Mouse (Mus musculus) midbrain, embryonic 11.5 days (tissue): ENCODE measurements around the gene Actr8. TPM values are rescaled to one million over a fixed set of nuclear protein-coding genes. Genes with fewer than 3 reads are reported as not detected.
A peak's percentile ranks its signal among the peaks of the same experiment; 100 is the strongest.

Source experiments
- ATAC-seq: fragments of 200-750 bp; cut with Nextera tagmentation; 2 replicates; pipeline ENCODE4 v1.8.0; 2017; ENCODE audit warnings: moderate TSS enrichment, moderate library complexity; ENCODE audit not compliant: low FRiP score
- DNase-seq: peaks from one replicate; pipeline ENCODE4 v3.0.0; 2015; ENCODE audit warnings: low spot score; ENCODE audit errors: missing footprints
- H3K27ac ChIP-seq: fragments of 300-500 bp; sonication (generic); 2 replicates; pipeline ENCODE4 v1.5.1; 2014; ENCODE audit warnings: low read depth, low read length
- H3K27me3 ChIP-seq: fragments of 300-500 bp; sonication (generic); 2 replicates; pipeline ENCODE4 v1.6.1; 2014; ENCODE audit warnings: mild to moderate bottlenecking, low read length, moderate library complexity, mixed read lengths; ENCODE audit not compliant: control insufficient read depth, insufficient read depth
- H3K36me3 ChIP-seq: fragments of 300-500 bp; sonication (generic); 2 replicates; pipeline ENCODE4 v1.6.1; 2014; ENCODE audit warnings: mild to moderate bottlenecking, low read length, moderate library complexity, mixed read lengths; ENCODE audit not compliant: control insufficient read depth, insufficient read depth
- H3K4me1 ChIP-seq: fragments of 300-500 bp; sonication (generic); 2 replicates; pipeline ENCODE4 v1.6.1; 2014; ENCODE audit warnings: low read length; ENCODE audit not compliant: control insufficient read depth, insufficient read depth
- H3K4me2 ChIP-seq: fragments of 300-500 bp; sonication (generic); 2 replicates; pipeline ENCODE4 v1.6.1; 2014; ENCODE audit warnings: mild to moderate bottlenecking, moderate library complexity
- H3K4me3 ChIP-seq: fragments of 300-500 bp; sonication (generic); 2 replicates; pipeline ENCODE4 v1.5.1; 2014; ENCODE audit warnings: low read depth, low read length
- H3K9ac ChIP-seq: fragments of 300-500 bp; sonication (generic); 2 replicates; pipeline ENCODE4 v1.6.1; 2014; ENCODE audit warnings: low read length
- H3K9me3 ChIP-seq: fragments of 300-500 bp; sonication (generic); 2 replicates; pipeline ENCODE4 v1.6.1; 2016; ENCODE audit warnings: low read length; ENCODE audit not compliant: control insufficient read depth
- WGBS: fragments of 180-500 bp; shearing (Covaris S2); extraction: QIAGEN DNeasy Blood & Tissue Kit; methylation state at CpG from one replicate; pipeline ENCODE4 v1.1.7; 2014; 5-methylcytosine and 5-hydroxymethylcytosine counted together
- polyA plus RNA-seq: library from polyadenylated mRNA; unstranded; fragments of >200 nt; fragmentation: Nextera tagmentation; extraction: Ambion mirVana; gene quantifications from 2 replicates; pipeline ENCODE4 v1.2.1, GENCODE M21; 2014

Actr8 gene
- polyA plus RNA-seq, 1 experiment from 2014 or later: 77.6 TPM

GRCm38 (mm10) chr14:30008733-30009575 lies 30.8 kb downstream of the Actr8 start, which contains the start of the genes Il17rb and Chdh:
Gene Il17rb (minus strand): TSS chr14:30008896.
Gene Chdh (plus strand): TSS chr14:30009023.
- DNase-seq: peak; percentile 91
- Histone ChIP-seq H3K4me2 (peak within 1 kb of the TSS; percentile 76), H3K27ac (no peak within 1 kb of the TSS), H3K4me3 (peak within 1 kb of the TSS; percentile 33), H3K27me3 (peaks cover 8% of the 10 kb centered on the region; the same call in 1 of the 2 replicates), H3K4me1 (0 out of 2 replicates have a peak, but pooled peaks cover 2% of the 10 kb centered on the region), H3K9me3 (no peaks in the 10 kb centered on the region), H3K9ac (peak within 1 kb of the TSS; percentile 41), H3K36me3 (no peaks in the 10 kb centered on the region)
- 12% methylated on average over 46 of the region's 54 CpGs for WGBS
- ATAC-seq: peak; percentile 69

DNA sequence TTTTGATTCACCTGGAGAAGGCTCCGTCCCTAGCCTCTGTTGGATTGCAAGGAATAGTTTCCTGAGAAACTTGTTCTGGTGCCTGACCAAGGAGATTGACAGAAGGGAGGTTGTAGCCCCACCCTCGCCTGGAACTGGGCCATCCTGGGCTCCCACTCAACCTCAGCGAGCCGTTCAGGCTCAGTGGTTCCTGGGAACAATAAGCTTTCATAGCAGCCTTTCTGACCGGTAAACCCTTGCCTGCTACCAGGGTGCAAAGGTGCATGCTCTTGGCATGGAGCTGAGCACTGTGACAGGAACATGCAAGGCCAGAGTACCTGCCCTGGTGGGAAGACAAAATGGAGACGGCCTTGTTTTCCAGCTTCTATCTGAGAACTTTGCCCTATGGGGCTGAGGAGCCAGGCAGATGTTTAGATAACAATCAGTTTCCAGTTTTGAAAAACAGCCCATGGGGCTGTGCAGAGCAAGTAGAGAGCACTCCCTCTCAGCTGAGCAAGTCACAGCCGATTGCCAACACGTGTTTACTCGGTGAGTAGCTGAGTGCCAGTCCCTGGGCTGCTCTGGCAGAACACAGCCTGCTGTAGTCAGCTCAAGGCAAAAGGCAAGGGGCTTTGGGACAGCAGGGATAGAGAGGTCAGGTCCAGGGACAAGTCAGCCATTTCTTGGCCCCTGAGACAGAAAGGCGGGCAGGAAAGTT lies 31.9 kb downstream of the Actr8 start:
- WGBS: 81% methylated on average over 10 of the region's 10 CpGs
- Histone ChIP-seq H3K4me3 (no peak overlapping the region), H3K36me3 (no peaks in the 10 kb centered on the region), H3K27me3 (peaks cover 8% of the 10 kb centered on the region; the same call in 1 of the 2 replicates), H3K4me1 (0 out of 2 replicates have a peak, but pooled peaks cover 2% of the 10 kb centered on the region), H3K27ac (no peak overlapping the region), H3K9me3 (no peaks in the 10 kb centered on the region), H3K9ac (no peak overlapping the region), H3K4me2 (no peak overlapping the region)
- ATAC-seq (no peak), DNase-seq (peak; percentile 69)

DNA sequence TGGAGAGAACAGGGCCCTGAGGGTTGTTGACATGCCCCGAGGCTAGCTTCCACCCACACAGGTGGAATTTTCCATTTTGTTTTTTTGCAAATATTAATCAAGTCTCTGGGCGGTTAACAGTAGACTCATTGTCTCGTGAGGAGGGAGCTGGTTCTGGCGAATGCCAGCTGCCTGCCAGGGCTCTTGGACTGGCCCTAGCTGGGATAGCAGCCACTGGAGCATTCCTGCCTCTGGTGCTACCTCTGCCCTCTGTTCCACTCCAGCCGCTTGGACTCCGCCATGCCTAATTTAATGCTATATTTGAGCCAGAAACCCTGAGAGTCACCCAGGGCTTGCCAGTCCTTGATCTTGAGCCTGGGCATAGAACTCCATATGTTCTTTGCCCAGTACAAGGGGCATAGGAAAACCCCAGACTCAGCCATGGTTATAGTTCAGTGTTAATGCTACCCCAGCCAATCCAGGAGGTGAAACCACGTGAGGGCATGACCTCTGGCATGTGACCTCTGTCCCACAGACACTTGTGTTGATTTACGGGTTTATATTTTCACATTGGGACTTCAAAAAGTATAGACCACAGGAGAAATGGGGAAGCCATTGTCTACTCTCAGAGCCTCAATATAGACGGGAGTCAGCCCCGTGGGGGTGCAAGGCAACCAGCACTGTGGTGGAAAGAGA lies 33.9 kb downstream of the Actr8 start:
- WGBS: 87% methylated on average over 10 of the region's 10 CpGs
- no peak overlapping the region for H3K27ac ChIP-seq

DNA sequence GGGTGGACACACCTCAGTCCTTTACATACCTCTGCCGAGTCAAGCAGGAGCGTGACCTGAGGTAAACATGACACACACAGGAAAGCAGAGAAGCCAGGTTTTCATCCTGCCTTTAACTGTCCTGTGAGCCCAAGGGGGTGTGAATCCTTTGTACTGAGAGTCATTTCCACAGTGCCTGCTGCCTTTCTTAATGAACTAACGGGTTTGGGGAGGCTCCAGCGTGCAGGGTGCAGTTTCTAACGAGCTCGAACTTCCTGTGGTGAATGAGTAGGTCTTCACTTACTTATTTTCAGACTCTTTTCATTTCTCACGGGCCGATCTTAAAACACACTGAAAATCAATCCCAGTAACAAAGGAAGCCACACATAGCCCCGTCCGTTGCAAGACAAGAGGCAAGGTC lies 36.4 kb downstream of the Actr8 start:
- ATAC-seq (no peak), DNase-seq (no peak)
- no peak overlapping the region for H3K9ac ChIP-seq
- no peaks in the 10 kb centered on the region for H3K36me3 ChIP-seq
- H3K4me3 ChIP-seq: no peak overlapping the region
- no peaks in the 10 kb centered on the region for H3K9me3 ChIP-seq
- H3K4me1 ChIP-seq: no peaks in the 10 kb centered on the region
- no peaks in the 10 kb centered on the region for H3K27me3 ChIP-seq
- WGBS: 76% methylated on average over 10 of the region's 10 CpGs
- no peak overlapping the region for H3K27ac ChIP-seq
- no peak overlapping the region for H3K4me2 ChIP-seq

More for the DNA sequence above, 33.9 kb downstream of the Actr8 start:
- Histone ChIP-seq H3K9ac (no peak overlapping the region), H3K4me1 (0 out of 2 replicates have a peak, but pooled peaks cover 2% of the 10 kb centered on the region), H3K4me2 (no peak overlapping the region), H3K9me3 (no peaks in the 10 kb centered on the region), H3K27me3 (peaks cover 8% of the 10 kb centered on the region; the same call in 1 of the 2 replicates), H3K36me3 (no peaks in the 10 kb centered on the region), H3K4me3 (no peak overlapping the region)
- ATAC-seq (no peak), DNase-seq (peak; percentile 2)

DNA sequence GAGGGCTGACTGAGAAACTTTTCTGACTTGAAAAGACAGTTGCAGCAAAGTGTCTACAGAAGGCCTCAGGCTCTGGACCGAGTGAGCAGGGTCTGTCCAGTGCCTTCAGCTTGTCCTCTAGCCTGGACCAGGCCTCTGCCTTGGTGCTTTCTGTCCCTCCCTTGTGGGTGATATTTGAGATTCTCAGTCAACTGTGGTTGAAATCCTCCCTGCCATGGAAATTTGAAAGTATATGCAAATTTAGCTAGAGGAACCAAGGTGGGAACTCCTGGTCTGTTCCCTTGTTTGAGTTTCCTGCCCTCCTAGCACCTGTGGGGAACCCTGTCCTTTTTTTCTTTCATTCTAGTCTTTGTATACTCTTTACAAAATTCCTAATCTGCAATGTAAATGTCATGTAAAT lies 36.9 kb downstream of the Actr8 start:
- H3K27me3 ChIP-seq: no peaks in the 10 kb centered on the region
- WGBS: 60% methylated on average over 1 of the region's 1 CpGs
- ATAC-seq (no peak), DNase-seq (peak; percentile 57)
- no peaks in the 10 kb centered on the region for H3K36me3 ChIP-seq
- H3K4me3 ChIP-seq: no peak overlapping the region
- no peak overlapping the region for H3K9ac ChIP-seq
- H3K4me2 ChIP-seq: no peak overlapping the region
- no peaks in the 10 kb centered on the region for H3K9me3 ChIP-seq
- H3K27ac ChIP-seq: no peak overlapping the region
- no peaks in the 10 kb centered on the region for H3K4me1 ChIP-seq

- Histone ChIP-seq H3K27ac (no peak overlapping the region), H3K27me3 (no peaks in the 10 kb centered on the region), H3K4me3 (no peak overlapping the region), H3K36me3 (no peaks in the 10 kb centered on the region), H3K4me2 (no peak overlapping the region), H3K9me3 (no peaks in the 10 kb centered on the region), H3K9ac (no peak overlapping the region), H3K4me1 (no peaks in the 10 kb centered on the region)
- 83% methylated on average over 5 of the region's 5 CpGs for WGBS
- DNase-seq: no peak
- no peak for ATAC-seq
These were observed 38.5 kb downstream of the Actr8 start for GRCm38 (mm10) chr14:30016666-30017065.

DNA sequence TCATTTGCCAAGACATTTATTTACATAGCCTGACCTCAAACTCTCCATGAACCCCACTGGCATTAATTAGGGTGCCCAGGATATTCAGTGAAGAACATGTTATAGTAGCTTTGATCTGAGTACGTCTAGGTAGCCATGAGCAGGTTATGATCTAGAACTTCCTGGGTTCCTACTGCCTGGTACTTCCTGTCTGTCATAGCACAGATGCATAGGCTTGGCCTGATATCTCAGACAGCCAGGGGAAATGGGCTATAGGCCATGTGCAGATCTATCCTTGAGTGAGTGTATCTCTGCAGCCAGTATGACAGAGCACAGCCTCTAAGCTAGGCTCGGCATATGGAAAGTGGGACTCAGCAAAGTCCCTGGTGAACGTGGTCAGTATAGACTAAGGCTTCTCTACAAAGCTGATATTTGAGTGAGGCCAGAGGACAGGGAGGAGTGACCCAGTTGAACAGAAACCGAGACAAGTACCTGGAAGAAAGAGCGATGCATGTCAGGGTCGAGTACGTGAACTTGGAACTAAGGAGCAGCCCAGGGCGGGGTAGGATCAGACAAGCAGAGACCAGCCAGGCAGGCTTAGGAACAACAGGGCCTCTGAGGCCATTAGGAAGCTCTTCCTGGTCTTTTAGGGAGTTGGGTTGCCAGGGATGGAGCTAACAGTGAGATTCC lies 39.8 kb downstream of the Actr8 start:
- Histone ChIP-seq H3K4me2 (no peak overlapping the region), H3K4me1 (no peaks in the 10 kb centered on the region), H3K9me3 (no peaks in the 10 kb centered on the region), H3K27me3 (no peaks in the 10 kb centered on the region), H3K4me3 (no peak overlapping the region), H3K9ac (no peak overlapping the region), H3K27ac (no peak overlapping the region), H3K36me3 (no peaks in the 10 kb centered on the region)
- no peak for ATAC-seq
- 88% methylated on average over 8 of the region's 8 CpGs for WGBS
- no peak for DNase-seq

DNA sequence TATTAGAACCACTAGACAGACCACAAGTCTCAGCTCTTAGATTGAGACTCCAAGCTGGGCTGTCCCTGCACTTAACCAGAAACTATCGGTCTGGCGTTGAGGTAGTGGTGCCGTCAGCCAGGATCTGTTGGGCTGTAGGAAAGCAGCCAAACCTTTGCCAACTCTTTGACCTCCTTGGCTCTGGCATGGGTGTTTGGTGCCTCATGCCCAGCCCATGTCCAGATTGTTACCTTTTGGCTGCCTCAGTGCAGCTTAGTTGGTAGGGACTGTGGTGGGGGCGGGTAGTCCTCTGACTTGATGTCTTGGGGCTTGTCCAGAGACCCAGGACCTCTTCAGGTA lies 40.3 kb downstream of the Actr8 start:
- no peak for ATAC-seq
- no peak for DNase-seq
- Histone ChIP-seq H3K9me3 (no peaks in the 10 kb centered on the region), H3K9ac (no peak overlapping the region), H3K4me1 (no peaks in the 10 kb centered on the region), H3K4me2 (no peak overlapping the region), H3K27me3 (no peaks in the 10 kb centered on the region), H3K36me3 (no peaks in the 10 kb centered on the region), H3K4me3 (no peak overlapping the region), H3K27ac (no peak overlapping the region)
- WGBS: 95% methylated on average over 4 of the region's 4 CpGs
